Mouse (Mus musculus): ENCODE data around the gene Pde6c. TPM values are rescaled to one million over a fixed set of nuclear protein-coding genes. Genes with fewer than 3 reads are reported as not detected.

Pde6c gene
- polyA plus RNA-seq, 1 experiment, result not detected

GRCm38 (mm10) chr19:38109506-38110242, 22.9 kb upstream of the Pde6c start:
- H3K36me3 ChIP-seq (ENCODE audit: control insufficient read depth), result no peaks in the 10 kb centered on the region
- no peaks in the 10 kb centered on the region for H3K9me3 ChIP-seq (ENCODE audit: control insufficient read depth, low read length)
- no peaks in the 10 kb centered on the region for H3K27me3 ChIP-seq (ENCODE audit: control insufficient read depth)
- H3K4me1 ChIP-seq (ENCODE audit: control insufficient read depth), result no peaks in the 10 kb centered on the region
- H3K4me3 ChIP-seq (replicated peaks), result no peak overlapping the region
- TF ChIP-seq TAL1 (IDR thresholded peaks at IDR 0.05; ENCODE audit: low read length) (no peak), GATA1 (IDR thresholded peaks at IDR 0.05; ENCODE audit: low read length) (no peak)

GRCm38 (mm10) chr19:38111056-38111455, 21.5 kb upstream of the Pde6c start:
- H3K4me3 ChIP-seq (replicated peaks), result no peak overlapping the region
- TF ChIP-seq GATA1 (IDR thresholded peaks at IDR 0.05; ENCODE audit: low read length) (no peak), TAL1 (IDR thresholded peaks at IDR 0.05; ENCODE audit: low read length) (no peak)
- no peaks in the 10 kb centered on the region for H3K9me3 ChIP-seq (ENCODE audit: control insufficient read depth, low read length)
- H3K36me3 ChIP-seq (ENCODE audit: control insufficient read depth), result no peaks in the 10 kb centered on the region; the same call in 1 of the 2 replicates
- no peaks in the 10 kb centered on the region for H3K27me3 ChIP-seq (ENCODE audit: control insufficient read depth)
- no peaks in the 10 kb centered on the region for H3K4me1 ChIP-seq (ENCODE audit: control insufficient read depth)

GRCm38 (mm10) chr19:38112575-38112974, 20.0 kb upstream of the Pde6c start:
- H3K9me3 ChIP-seq (ENCODE audit: control insufficient read depth, low read length), result no peaks in the 10 kb centered on the region
- TF ChIP-seq TAL1 (IDR thresholded peaks at IDR 0.05; ENCODE audit: low read length) (no peak), GATA1 (IDR thresholded peaks at IDR 0.05; ENCODE audit: low read length) (no peak)
- H3K4me3 ChIP-seq (replicated peaks), result no peak overlapping the region
- H3K36me3 ChIP-seq (ENCODE audit: control insufficient read depth), result peaks cover 3% of the 10 kb centered on the region; the same call in 1 of the 2 replicates
- H3K4me1 ChIP-seq (ENCODE audit: control insufficient read depth), result no peaks in the 10 kb centered on the region
- H3K27me3 ChIP-seq (ENCODE audit: control insufficient read depth), result no peaks in the 10 kb centered on the region

- Histone ChIP-seq H3K36me3 (ENCODE audit: control insufficient read depth) (peaks cover 5% of the 10 kb centered on the region; the same call in 1 of the 2 replicates), H3K4me1 (ENCODE audit: control insufficient read depth) (no peaks in the 10 kb centered on the region), H3K9me3 (ENCODE audit: control insufficient read depth, low read length) (no peaks in the 10 kb centered on the region), H3K27me3 (ENCODE audit: control insufficient read depth) (no peaks in the 10 kb centered on the region), H3K4me3 (replicated peaks) (no peak overlapping the region)
- TF ChIP-seq GATA1 (IDR thresholded peaks at IDR 0.05; ENCODE audit: low read length), result no peak
- no peak for TF ChIP-seq TAL1 (IDR thresholded peaks at IDR 0.05; ENCODE audit: low read length)
These were observed 17.6 kb upstream of the Pde6c start for GRCm38 (mm10) chr19:38114834-38115491.

- TF ChIP-seq TAL1 (IDR thresholded peaks at IDR 0.05; ENCODE audit: low read length) (no peak), GATA1 (IDR thresholded peaks at IDR 0.05; ENCODE audit: low read length) (no peak)
- no peak overlapping the region for H3K4me3 ChIP-seq (replicated peaks)
- H3K4me1 ChIP-seq (ENCODE audit: control insufficient read depth), result no peaks in the 10 kb centered on the region
- peaks cover 19% of the 10 kb centered on the region for H3K27me3 ChIP-seq (ENCODE audit: control insufficient read depth)
- no peaks in the 10 kb centered on the region for H3K9me3 ChIP-seq (ENCODE audit: control insufficient read depth, low read length)
- H3K36me3 ChIP-seq (ENCODE audit: control insufficient read depth), result peaks cover 5% of the 10 kb centered on the region; the same call in 1 of the 2 replicates
These were observed 12.3 kb upstream of the Pde6c start for GRCm38 (mm10) chr19:38120123-38120760.

GRCm38 (mm10) chr19:38123921-38124320, 8.7 kb upstream of the Pde6c start:
- Histone ChIP-seq H3K4me3 (replicated peaks) (peak overlapping the region; percentile 55), H3K4me1 (ENCODE audit: control insufficient read depth) (no peaks in the 10 kb centered on the region), H3K36me3 (ENCODE audit: control insufficient read depth) (no peaks in the 10 kb centered on the region), H3K27me3 (ENCODE audit: control insufficient read depth) (peaks cover 29% of the 10 kb centered on the region), H3K9me3 (ENCODE audit: control insufficient read depth, low read length) (no peaks in the 10 kb centered on the region)
- TF ChIP-seq TAL1 (IDR thresholded peaks at IDR 0.05; ENCODE audit: low read length) (no peak), GATA1 (IDR thresholded peaks at IDR 0.05; ENCODE audit: low read length) (no peak)

GRCm38 (mm10) chr19:38124401-38125218, 8.0 kb upstream of the Pde6c start:
- Histone ChIP-seq H3K9me3 (ENCODE audit: control insufficient read depth, low read length) (no peaks in the 10 kb centered on the region), H3K27me3 (ENCODE audit: control insufficient read depth) (peaks cover 29% of the 10 kb centered on the region), H3K4me3 (replicated peaks) (peak overlapping the region; percentile 55), H3K4me1 (ENCODE audit: control insufficient read depth) (no peaks in the 10 kb centered on the region), H3K36me3 (ENCODE audit: control insufficient read depth) (no peaks in the 10 kb centered on the region)
- TF ChIP-seq GATA1 (IDR thresholded peaks at IDR 0.05; ENCODE audit: low read length) (no peak), TAL1 (IDR thresholded peaks at IDR 0.05; ENCODE audit: low read length) (no peak)

- Histone ChIP-seq H3K27me3 (ENCODE audit: control insufficient read depth) (peaks cover 29% of the 10 kb centered on the region), H3K36me3 (ENCODE audit: control insufficient read depth) (no peaks in the 10 kb centered on the region), H3K4me1 (ENCODE audit: control insufficient read depth) (no peaks in the 10 kb centered on the region)
These were observed 7.4 kb upstream of the Pde6c start, which contains the start of gene Rbp4 for GRCm38 (mm10) chr19:38125219-38125610. Gene Rbp4 (minus strand): TSS chr19:38125281.

More at GRCm38 (mm10) chr19:38125219-38125610, 7.4 kb upstream of the Pde6c start, which contains the start of gene Rbp4:
- no peak for TF ChIP-seq TAL1 (IDR thresholded peaks at IDR 0.05; ENCODE audit: low read length)
- no peak for TF ChIP-seq GATA1 (IDR thresholded peaks at IDR 0.05; ENCODE audit: low read length)
- Histone ChIP-seq H3K4me3 (replicated peaks) (peak within 1 kb of the TSS; percentile 55), H3K9me3 (ENCODE audit: control insufficient read depth, low read length) (no peaks in the 10 kb centered on the region)
